Mouse (Mus musculus): Measurements from ENCODE around the gene Myzap.

The Myzap gene

GRCm38 (mm10) chr9:71484871-71485474 lies 107.2 kb downstream of the Myzap start:
- in situ Hi-C loops (cut with MboI, MseI) = loop anchor here (10.0 kb wide), 2 partner anchors 630 to 1060 kb away; partner anchors contain the start of genes Ccnb2 and Tcf12

- in situ Hi-C loops (cut with MboI, MseI) = loop anchor here (10.0 kb wide), 2 partner anchors 631 to 1059 kb away; partner anchors contain the start of genes Ccnb2 and Tcf12
Observed at GRCm38 (mm10) chr9:71483872-71484271, 108.3 kb downstream of the Myzap start.

GRCm38 (mm10) chr9:71480305-71480704 lies 111.9 kb downstream of the Myzap start:
- in situ Hi-C loops (cut with MboI, MseI) = loop anchor here (10.0 kb wide), 2 partner anchors 634 to 1056 kb away; partner anchors contain the start of genes Ccnb2 and Tcf12

GRCm38 (mm10) chr9:71479413-71479812 lies 112.7 kb downstream of the Myzap start:
- in situ Hi-C loops (cut with MboI, MseI) = no loop called here

GRCm38 (mm10) chr9:71478596-71478995 lies 113.6 kb downstream of the Myzap start:
- in situ Hi-C loops (cut with MboI, MseI) = no loop called here

- in situ Hi-C loops (cut with MboI, MseI) = no loop called here
Observed at GRCm38 (mm10) chr9:71476601-71477000, 115.6 kb downstream of the Myzap start.

- in situ Hi-C loops (cut with MboI, MseI) = no loop called here
Observed at GRCm38 (mm10) chr9:71475536-71475935, 116.6 kb downstream of the Myzap start.

GRCm38 (mm10) chr9:71467434-71467833 lies 124.7 kb downstream of the Myzap start:
- in situ Hi-C loops (cut with MboI, MseI) = no loop called here

GRCm38 (mm10) chr9:71466111-71466510 lies 126.0 kb downstream of the Myzap start:
- in situ Hi-C loops (cut with MboI, MseI) = no loop called here

GRCm38 (mm10) chr9:71463072-71463667 lies 129.0 kb downstream of the Myzap start:
- in situ Hi-C loops (cut with MboI, MseI) = no loop called here

GRCm38 (mm10) chr9:71456738-71457137 lies 135.4 kb downstream of the Myzap start:
- in situ Hi-C loops (cut with MboI, MseI) = no loop called here
